Mouse (Mus musculus) embryonic fibroblast, embryonic 13.5 days (primary cell): ENCODE measurements around the gene Arel1.

Experiments used
- CTCF ChIP-seq: IDR thresholded peaks from 2 replicates; pipeline ENCODE4 v1.5.1; 2011; ENCODE audit warnings: mild to moderate bottlenecking, control low read depth, low read length, moderate library complexity, borderline replicate concordance; ENCODE audit not compliant: insufficient read depth
- POLR2A ChIP-seq: IDR thresholded peaks from 2 replicates; pipeline ENCODE4 v1.6.1; 2011; ENCODE audit warnings: low read depth, mild to moderate bottlenecking, control low read depth, low read length, moderate library complexity

DNA sequence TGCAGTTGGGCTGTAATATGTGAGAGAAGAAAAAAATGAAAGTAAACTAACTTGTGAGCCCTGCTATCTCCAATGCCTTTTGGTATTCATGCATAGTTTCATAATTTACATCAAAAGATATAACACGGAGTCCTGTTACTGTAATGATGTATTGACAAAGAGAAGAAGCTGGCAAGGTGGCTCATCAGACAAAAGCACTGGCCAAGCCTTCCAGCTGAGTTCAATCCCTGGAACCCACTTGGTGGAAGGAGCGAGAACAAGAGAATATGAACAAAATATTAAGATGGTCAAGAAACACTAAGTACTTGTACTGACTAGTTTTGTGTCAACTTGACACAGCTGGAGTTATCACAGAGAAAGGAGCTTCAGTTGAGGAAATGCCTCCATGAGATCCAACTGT lies 98.4 kb downstream of the Arel1 start:
- TF ChIP-seq POLR2A (no peak), CTCF (no peak)
